Mouse (Mus musculus): ENCODE data around the gene Gm9747.

Gene Gm9747

DNA sequence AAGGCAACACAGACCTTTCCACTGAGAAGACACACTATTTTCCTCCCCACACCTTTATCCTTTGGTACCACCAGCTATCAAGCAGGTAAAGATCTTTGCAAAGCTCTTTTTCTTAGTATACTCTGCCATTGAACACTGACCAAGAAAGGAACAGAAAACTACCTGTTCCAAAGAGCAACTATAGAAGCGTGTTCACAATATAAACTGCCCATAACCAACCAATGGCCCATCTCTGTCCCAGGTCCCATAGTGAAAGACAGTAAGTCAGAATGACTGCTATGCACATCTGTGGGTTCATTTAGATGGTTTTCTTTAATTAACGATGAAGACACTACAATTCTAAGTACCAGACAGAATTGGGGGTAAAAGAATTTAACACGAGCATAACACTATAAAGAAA lies at the start of gene Gm9747:
Gm9747 (plus strand) TSS at position 301 of the 400 bp plus-strand sequence.
- DNase-seq (ENCODE audit: low read depth, low spot score), result no peak

- DNase-seq (ENCODE audit: low read depth, low spot score), result no peak
Observed at GRCm38 (mm10) chr1:82183913-82184442, 48.9 kb upstream of the Gm9747 start.

GRCm38 (mm10) chr1:82188549-82189231 lies 44.2 kb upstream of the Gm9747 start:
- DNase-seq (ENCODE audit: low read depth, low spot score), result no peak

GRCm38 (mm10) chr1:82189516-82189915 lies 43.4 kb upstream of the Gm9747 start:
- no peak for DNase-seq (ENCODE audit: low read depth, low spot score)

GRCm38 (mm10) chr1:82191579-82191978 lies 41.3 kb upstream of the Gm9747 start:
- no peak for DNase-seq (ENCODE audit: low read depth, low spot score)

DNA sequence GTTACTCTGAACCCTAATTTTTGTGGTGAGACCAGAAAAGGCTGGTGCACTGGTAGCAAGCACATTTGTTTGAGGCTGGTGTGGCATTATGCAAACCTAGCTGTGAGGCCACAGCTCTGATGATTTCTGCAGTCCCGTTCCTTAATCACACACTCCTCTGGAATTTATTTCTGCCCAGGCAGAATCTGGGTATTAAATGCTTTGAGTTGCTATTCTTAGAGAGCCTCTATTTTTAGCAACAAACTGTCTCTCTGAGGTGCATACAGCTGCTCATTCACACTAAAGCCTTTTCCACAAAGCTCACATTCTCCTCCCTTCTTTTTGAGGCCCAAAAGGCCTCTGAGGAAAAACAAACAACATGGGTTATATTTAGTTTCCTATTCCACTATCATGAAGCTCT lies 33.0 kb upstream of the Gm9747 start:
- DNase-seq (ENCODE audit: low read depth, low spot score), result no peak

- DNase-seq (ENCODE audit: low read depth, low spot score), result no peak
Observed at GRCm38 (mm10) chr1:82200636-82201035, 32.3 kb upstream of the Gm9747 start.

GRCm38 (mm10) chr1:82207511-82207910 lies 25.4 kb upstream of the Gm9747 start:
- no peak for DNase-seq (ENCODE audit: low read depth, low spot score)

DNA sequence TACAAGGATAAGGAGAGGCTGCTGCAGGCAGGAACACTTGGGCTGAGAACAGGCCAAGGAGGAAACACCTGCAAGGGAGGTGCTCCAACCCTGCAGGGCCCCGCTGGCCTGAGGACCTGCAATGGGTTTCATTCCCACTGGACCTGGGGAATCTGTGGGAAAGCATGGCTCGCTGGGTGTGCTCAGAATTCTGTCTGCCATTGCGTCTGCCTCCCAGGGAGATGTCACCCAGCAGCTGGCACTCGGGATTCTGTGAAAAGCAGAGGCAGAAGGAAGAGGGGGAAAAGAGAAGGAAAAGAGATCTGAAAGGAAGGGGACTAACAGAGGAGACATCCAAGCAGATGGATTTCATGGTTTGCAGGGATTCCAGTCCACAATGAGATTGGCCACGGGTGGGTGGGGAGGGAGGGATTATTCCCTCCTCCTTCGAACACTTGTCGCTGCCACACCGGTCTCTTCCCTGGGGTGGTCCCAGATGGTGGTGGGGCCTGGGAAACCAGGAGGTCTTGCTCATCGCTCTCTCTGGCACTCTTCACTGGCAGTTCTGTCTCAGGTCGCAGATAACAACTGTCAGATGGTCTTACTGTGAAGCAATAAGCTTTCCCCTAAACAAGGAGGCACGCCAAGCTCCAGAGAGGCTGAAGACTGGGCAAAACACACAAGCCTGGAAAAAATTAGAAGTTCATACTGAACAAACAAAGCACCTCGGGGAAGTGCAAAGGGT lies 12.1 kb upstream of the Gm9747 start:
- no peak for DNase-seq (ENCODE audit: low read depth, low spot score)

- no peak for DNase-seq (ENCODE audit: low read depth, low spot score)
Observed at GRCm38 (mm10) chr1:82221462-82221861, 11.4 kb upstream of the Gm9747 start.

DNA sequence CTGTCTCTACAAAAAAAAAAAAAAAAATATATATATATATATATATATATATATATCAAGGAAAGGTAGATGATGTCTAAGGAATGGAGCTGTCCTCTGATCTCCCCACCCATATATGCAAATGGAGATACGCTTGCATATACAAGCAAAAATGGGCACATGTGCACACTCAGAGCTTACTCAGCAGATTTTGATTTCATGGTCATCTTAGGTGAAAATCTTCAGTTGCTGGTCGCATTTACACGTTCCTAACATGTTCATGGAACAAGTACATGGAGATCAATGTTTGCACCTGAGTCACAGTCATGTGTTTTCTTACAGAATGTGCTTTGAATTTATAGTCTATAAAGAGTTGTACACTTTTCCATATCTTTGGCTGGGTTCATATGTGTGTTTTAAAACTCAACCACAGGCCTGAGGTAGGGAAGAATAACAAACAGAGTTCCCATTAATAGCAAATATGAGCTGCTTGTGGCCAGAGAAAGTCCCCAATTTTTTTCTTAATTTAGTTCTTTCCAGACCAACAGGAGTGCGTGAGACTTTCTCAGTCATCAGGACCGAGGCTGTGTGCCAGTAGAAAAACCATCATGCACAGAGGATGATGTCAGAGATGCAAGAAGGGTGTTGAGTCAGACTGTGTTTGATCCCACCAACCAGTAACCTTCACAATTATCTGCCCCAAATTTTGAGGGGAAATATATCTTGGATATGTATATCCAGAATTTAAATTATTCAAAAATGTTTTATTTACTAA lies 9.7 kb upstream of the Gm9747 start:
- DNase-seq (ENCODE audit: low read depth, low spot score), result no peak

DNA sequence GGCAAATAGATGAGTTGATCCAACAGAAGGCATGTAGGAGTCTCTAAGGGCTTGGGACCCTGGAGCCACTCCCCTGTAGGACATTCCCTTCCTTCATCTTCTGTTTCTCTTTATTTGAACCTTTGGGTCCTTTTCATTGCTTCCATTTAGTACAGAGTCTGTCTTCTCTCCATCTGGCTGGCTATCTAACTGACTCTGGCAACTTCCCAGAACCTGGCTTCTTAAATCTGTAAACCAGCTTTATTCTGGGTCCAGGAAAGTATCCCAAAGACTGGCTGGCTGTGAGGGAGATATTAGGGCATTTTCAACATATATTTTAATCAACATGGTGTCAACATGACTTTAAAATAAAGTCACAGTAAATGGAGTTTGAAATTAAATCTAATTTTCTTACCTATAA lies 4.1 kb upstream of the Gm9747 start:
- DNase-seq (ENCODE audit: low read depth, low spot score), result no peak

GRCm38 (mm10) chr1:82234616-82235015 lies 1.7 kb downstream of the Gm9747 start:
- no peak for DNase-seq (ENCODE audit: low read depth, low spot score)

GRCm38 (mm10) chr1:82235455-82236104 lies 2.7 kb downstream of the Gm9747 start:
- DNase-seq (ENCODE audit: low read depth, low spot score), result no peak

- no peak for DNase-seq (ENCODE audit: low read depth, low spot score)
Observed at GRCm38 (mm10) chr1:82238245-82238644, 5.3 kb downstream of the Gm9747 start.

DNA sequence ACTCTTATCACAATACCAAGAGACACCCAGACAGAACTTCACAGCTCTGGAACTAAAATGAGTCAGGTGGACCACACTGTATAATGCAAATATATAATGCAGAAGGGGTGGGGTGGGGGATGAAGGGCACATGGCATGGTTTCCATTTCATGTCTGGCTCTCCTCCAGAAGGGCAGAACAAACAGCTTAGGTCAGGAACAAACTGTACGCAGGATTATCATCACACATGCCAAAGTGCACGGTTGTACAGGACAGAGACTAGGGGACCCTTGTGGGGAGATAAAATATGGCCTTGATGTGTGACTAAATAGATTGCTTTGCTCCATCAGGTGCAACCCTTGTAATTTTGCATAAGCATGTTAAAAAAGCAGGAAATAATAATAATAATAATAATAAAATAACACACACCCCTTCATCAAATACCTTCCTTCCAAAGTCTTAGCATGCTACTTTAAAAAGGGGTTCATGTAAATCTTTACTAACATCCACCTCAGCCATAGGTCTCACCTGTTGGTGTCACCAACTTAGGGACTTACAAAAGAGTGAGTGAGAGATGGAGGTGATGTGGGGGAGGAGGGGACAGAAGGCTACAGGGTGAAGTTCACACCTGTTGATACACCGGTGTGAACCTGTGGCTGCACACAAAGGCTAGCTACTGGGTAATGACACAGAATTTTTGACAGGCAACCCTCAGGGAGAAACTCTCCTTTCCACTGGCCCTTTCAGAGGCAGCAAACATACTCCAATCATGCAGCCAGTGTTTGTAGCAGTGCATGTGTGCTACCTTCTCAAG lies 6.7 kb downstream of the Gm9747 start:
- no peak for DNase-seq (ENCODE audit: low read depth, low spot score)

GRCm38 (mm10) chr1:82243260-82243825 lies 10.4 kb downstream of the Gm9747 start:
- no peak for DNase-seq (ENCODE audit: low read depth, low spot score)

DNA sequence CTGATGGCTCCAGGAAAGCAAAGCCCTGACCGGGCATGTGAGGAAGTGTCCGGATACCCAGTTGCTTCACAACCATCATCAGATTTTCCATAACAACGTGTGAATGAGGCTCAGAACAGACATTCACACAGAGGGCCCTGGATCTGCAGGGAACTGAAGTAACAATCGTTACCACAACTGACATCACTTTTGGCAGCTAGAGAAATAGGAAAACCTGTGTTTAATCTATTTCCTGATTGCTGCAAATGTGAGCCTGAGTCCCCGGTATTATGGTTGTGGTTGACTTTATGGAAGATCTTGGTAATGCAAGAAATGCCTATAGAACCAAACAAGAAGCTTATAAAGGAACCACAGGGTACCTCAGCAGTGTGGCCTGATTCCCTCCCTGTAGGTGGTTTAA lies 12.1 kb downstream of the Gm9747 start:
- DNase-seq (ENCODE audit: low read depth, low spot score), result no peak

GRCm38 (mm10) chr1:82247221-82247951 lies 14.5 kb downstream of the Gm9747 start:
- DNase-seq (ENCODE audit: low read depth, low spot score), result no peak
